Mouse (Mus musculus) thymus, postnatal 0 days (tissue): ENCODE results near the gene Hsd17b12. TPM values are rescaled to one million over a fixed set of nuclear protein-coding genes. Genes with fewer than 3 reads are reported as not detected.
A peak's percentile ranks its signal among the peaks of the same experiment; 100 is the strongest.

Source experiments
- DNase-seq: peaks from one replicate; pipeline ENCODE4 v3.0.0-alpha.2; 2015; ENCODE audit warnings: low spot score
- polyA plus RNA-seq: library from polyadenylated mRNA; unstranded; fragments of >200 nt; fragmentation: Nextera tagmentation; extraction: Ambion mirVana; gene quantifications from 2 replicates; pipeline ENCODE4 v1.2.1, GENCODE M21; 2015

Hsd17b12 gene
- polyA plus RNA-seq, 1 experiment from 2014 or later = 68.8 TPM

GRCm38 (mm10) chr2:94089901-94090300, 67.9 kb downstream of the Hsd17b12 start:
- no peak for DNase-seq

DNA sequence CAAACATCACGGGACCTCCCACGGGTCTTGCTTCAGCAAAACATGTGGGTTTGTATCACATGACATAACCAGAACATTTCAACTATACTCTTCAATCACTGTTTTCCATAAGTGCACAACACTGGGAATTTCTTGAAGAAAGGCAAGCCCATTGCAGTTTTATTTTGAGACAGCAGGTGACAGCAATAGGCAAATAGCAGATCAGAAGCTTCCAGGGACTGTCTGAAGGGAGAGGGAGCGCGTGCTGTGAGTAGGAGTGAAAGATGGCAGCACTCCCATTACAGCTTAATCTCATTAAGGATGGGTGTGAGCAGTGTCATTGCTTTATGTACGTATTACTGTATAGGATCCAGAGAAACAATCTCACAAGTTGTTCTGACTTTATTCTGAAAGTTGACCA, 88.3 kb downstream of the Hsd17b12 start:
- DNase-seq = no peak

DNA sequence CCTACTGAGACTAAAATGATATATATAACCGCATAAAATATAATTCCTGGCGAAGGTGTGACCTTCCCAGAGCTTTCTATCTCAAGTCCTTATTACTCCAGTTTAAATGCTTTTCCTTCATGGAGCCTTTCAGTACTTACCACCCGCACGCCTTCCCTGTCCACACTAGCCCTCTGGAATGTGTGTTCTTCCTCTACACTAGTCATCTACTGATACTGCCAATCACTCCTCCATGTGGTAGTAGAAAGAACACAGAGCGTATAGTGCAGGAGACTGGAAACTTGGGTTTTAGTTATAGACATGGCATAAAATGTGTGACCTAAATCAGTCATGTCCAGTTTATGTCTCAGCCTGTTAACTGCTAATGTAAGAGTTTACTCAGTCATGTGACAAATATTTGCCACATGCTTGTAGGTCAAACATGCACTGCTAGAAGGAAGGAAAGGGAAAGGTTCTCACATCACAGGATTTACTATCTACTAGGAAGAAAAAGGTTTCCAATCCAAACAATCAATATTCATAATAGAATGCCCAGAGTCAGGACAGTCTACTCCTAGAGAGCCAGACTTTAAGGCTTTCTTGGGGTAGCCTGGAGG, 91.1 kb downstream of the Hsd17b12 start:
- no peak for DNase-seq

DNA sequence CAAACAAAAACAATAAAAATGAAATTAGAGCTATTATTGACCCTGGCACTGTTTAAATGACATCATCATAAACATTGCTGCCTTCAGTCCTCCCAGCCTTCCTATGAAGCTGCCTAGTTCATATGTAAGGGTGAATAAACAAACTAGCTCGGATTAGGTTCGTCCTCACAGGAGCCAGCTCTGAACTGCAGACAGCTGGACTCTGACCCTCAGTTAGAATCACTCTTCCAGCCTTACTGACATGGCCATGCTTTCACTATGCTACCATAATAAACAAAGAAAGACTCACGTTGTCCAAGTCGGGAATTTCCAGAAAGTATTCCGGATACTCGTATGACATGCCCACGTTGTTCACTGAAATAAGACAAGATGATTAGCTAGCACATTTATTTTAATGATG, 91.6 kb downstream of the Hsd17b12 start:
- no peak for DNase-seq

- DNase-seq = no peak
These were observed 95.0 kb downstream of the Hsd17b12 start for GRCm38 (mm10) chr2:94062791-94063190.

DNA sequence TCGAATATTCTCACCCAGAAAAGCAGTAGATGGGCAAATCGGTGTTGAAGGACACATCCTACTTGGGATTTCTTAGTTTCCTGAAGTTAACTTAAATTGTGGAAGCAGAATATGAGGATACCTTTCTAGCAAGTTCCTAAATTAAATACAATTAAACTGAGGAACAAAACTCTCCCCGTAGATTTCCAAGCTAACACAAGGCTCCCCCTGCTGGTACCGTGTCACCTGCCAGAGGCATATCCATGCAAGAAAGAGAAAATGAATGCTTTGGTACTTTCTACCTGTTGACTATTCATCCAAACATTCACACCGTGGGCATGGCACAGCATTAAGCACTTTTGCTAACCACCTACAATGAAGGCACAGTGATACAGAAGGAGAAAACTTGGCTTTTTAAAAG, 98.3 kb downstream of the Hsd17b12 start:
- DNase-seq = no peak

DNA sequence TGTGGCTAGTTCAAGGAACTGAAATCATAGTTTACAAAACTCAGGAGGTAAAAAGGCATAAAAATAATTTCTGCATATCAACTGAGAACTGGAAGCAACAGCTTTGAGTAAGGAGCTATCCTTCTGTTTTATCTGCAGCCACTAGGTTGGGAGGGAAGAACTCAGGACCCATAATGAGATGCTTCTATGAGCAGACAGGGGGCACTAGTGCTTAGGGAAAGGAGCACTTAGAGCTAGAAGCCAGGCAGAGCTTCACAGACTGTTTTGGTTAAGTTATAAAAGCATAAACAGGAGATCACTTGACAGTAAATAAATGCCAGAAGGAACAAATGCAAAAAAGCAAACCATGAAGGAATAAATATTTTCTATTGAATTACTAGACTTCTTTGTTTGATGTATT, 103.0 kb downstream of the Hsd17b12 start:
- peak; percentile 38 for DNase-seq

- no peak for DNase-seq
These were observed 105.8 kb downstream of the Hsd17b12 start for GRCm38 (mm10) chr2:94051952-94052351.

DNA sequence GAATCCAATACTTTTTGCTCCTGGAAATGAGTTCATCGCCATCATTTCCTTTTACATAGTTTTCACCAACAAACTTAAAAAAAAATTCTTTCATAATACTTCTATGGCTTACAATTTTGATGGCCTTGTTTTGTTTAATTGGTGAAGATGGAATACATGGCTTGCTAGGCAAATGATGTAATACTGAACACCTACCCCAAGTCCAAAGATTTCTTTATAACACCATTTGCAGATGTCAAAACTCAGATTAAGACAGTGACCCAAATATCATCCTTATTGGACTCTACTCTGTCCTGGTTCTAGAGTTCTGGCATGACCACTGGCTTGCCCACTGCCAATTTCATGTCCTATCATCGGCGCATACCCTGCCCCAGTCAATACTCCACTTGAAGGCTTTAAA, 106.9 kb downstream of the Hsd17b12 start:
- DNase-seq = no peak

- DNase-seq = no peak
These were observed 108.1 kb downstream of the Hsd17b12 start for GRCm38 (mm10) chr2:94049471-94050176.

GRCm38 (mm10) chr2:94048733-94049470, 108.9 kb downstream of the Hsd17b12 start:
- DNase-seq = no peak

- DNase-seq = no peak
These were observed 109.5 kb downstream of the Hsd17b12 start for GRCm38 (mm10) chr2:94048271-94048670.

DNA sequence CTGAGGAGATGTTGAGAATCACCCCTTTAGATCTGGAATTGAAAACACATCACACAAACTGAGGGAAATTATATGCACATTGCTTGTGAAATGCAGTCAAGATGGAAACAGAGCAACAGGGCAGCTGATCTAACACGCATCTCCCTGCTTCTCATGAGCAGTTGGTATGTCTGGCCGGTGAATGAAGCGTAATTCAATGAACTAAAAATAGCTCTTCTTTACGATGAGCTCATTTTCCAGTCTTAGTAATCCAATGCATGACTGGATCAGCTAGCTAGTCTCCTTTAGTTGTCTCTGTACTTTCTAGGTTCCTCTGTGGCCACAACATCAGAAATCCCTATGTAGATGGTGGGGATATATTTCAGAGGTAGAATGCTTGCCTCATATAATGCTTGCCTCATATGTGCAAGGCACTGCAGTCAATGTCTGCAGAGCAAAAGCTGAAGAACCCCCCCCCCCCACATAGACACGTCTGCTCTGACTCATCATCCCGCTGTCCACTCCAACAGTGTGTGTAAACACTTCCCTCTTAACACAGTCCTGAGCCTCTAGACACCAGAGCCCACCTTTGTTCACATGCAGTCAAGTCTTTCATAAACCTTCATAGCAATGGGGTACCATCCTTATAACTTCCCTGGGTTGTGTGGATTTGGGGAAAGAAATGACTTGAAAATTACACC, 112.2 kb downstream of the Hsd17b12 start:
- no peak for DNase-seq

DNA sequence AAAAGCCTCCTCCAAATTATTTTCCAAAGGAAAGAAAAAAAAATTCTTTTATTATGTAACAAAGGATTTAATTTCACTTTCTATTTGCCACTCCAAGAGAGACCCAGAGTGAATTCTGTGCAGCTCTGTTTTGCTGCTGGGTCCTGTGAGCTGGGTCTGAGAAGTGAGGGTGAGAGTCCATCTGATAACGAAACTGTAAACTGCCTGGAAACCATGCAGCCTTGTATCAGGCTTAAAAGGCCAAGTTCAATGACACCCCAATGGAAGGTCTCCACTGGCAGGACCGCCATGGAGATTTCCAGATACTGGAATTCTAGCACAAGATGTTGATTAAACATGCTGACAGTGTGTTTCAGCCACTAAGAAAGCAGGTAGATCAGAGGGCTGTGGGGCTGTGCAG, 113.6 kb downstream of the Hsd17b12 start:
- DNase-seq = no peak

GRCm38 (mm10) chr2:94043662-94044061, 114.1 kb downstream of the Hsd17b12 start:
- DNase-seq = no peak

DNA sequence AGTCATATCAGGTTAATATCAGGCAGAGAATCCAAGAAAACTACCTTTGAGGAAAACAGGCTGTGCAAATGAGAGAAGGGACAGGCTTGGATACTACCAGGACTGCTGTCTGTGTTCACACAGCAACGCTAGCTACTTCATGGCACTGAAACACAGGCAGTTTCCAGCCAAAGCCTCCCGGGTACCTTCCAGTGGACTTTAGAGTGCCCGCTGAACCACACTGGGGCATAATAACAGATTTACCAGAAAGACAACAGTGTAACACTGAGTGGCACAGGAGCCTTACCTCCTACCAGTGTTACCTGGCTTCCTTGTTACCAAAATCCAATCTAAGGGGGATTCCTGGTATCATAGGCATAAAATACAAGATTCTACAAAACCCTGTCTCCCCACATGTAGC, 115.3 kb downstream of the Hsd17b12 start:
- DNase-seq = no peak

GRCm38 (mm10) chr2:94040391-94041125, 117.2 kb downstream of the Hsd17b12 start:
- DNase-seq = no peak

DNA sequence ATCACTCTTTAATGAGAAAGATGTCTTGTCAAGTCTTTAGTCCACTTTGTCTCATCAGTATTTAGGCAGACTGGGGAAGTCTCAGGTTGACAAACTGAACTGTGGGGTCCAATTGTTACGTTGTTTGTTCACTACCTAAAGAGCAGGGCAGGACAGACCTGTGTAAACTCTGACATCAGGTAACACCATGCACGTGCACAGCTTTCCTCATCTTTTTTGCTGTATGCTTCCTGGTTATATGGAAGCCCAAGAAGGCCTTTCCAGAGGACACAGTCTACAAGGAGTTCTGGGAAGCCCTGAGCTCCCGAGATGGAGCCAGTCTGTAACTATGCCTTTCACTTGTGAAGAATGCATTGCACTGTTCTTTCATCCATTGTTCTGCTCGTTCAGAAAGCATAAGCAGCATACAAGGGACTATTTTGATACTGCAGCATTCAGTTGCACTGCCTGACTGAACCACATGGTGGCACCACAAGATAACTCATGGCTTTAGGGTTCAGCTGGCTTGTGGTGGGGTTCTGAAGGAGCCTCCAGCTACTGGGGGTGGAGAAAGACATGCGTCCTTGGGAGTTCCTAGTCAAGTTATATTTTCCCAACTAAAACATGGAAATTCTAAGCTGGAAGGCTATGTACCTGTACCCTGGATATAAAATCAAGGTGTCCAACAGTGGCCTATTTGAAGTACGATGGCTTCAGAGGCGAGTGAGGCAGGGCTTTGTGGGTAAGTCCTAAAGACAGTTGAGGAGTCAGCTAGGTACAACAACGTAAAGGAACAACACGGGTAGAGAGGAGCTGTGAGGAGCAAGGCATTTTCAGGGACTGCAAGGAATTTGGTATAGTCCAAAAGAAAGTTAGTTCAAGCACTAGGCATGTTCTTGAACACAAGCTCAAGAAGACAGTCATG, 122.1 kb downstream of the Hsd17b12 start:
- DNase-seq = peak; percentile 51

- DNase-seq = no peak
These were observed 127.2 kb downstream of the Hsd17b12 start for GRCm38 (mm10) chr2:94030602-94031001.

DNA sequence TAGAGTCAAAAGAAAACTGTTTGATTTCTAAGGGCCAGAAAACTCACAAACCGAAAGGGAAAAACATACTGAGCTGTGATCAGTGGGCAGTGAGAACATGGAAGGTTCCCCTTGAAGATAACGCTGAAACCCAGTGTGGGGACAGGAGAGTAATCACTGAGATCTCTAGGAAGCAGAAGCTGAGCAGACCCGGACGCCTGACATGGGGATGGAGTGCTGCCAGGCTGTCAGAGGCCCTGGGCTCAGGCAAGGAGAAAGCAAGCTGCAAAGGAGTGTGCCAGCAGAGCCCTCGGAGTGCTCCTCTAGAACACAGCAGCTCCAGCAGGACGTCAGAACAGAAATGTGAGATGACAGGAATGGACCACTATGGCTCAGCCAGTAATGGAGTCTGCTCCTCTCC, 133.1 kb downstream of the Hsd17b12 start:
- DNase-seq = no peak
